In genomic region chr5:23224759-23225536, GRCm38 (mm10) we compare ENCODE assay signal across 8 mouse cellular contexts.
DNase-seq lines count a peak whose midpoint lies in the region; ATAC-seq lines count a peak whose summit lies in the region.
"Had no signal": no experiment of that assay in that cellular context is flagged by ENCODE, and none has a peak within 500 bp of the region (broad histone marks: within the 10 kb centered on the region; RNA-seq: fewer than 3 reads in every experiment).

No protein-coding gene starts in this region.

- H3K36me3 ChIP-seq in embryonic facial prominence, embryonic 10.5 days (replicated peaks), result no peaks in the 10 kb centered on the region
- H3K36me3 ChIP-seq in heart, embryonic 14.5 days (ENCODE audit: control insufficient read depth, insufficient read depth, low read length), result no peaks in the 10 kb centered on the region
- H3K36me3 ChIP-seq in lung, embryonic 16.5 days (ENCODE audit: control insufficient read depth, insufficient read depth, low read length), result no peaks in the 10 kb centered on the region
- H3K36me3 ChIP-seq: liver, embryonic 13.5 days had no signal

- peak overlapping the region; percentile 61; the same call in 1 of the 2 replicates for H3K27ac ChIP-seq in embryonic facial prominence, embryonic 10.5 days (replicated peaks)
- H3K27ac ChIP-seq in heart, embryonic 14.5 days (replicated peaks in 1 of 2; ENCODE audit: control insufficient read depth in 1 of 2, insufficient read depth in 1 of 2, low read depth in 2 of 2, low read length in 2 of 2), result no peak overlapping the region
- no peak overlapping the region for H3K27ac ChIP-seq in lung, embryonic 16.5 days (ENCODE audit: low read length)
- H3K27ac ChIP-seq: liver, embryonic 13.5 days had no signal

- H3K4me1 ChIP-seq in embryonic facial prominence, embryonic 10.5 days, result peaks cover 20% of the 10 kb centered on the region
- H3K4me1 ChIP-seq in heart, embryonic 14.5 days (ENCODE audit: control insufficient read depth in 2 of 2, insufficient read depth in 2 of 2, low read length in 2 of 2), result peaks cover 2 to 4% of the 10 kb centered on the region in 2 experiments; a peak in 2 of 4 replicates
- H3K4me1 ChIP-seq in lung, embryonic 16.5 days (replicated peaks; ENCODE audit: control insufficient read depth, insufficient read depth, low read length), result no peaks in the 10 kb centered on the region
- H3K4me1 ChIP-seq: liver, embryonic 13.5 days had no signal

- 23% methylated on average over 14 of the region's 14 CpGs for WGBS in embryonic facial prominence, embryonic 10.5 days
- 16% methylated on average over 14 of the region's 14 CpGs for WGBS in heart, embryonic 14.5 days
- 16% methylated on average over 14 of the region's 14 CpGs for WGBS in lung, embryonic 16.5 days

- ATAC-seq in heart, embryonic 14.5 days (ENCODE audit: insufficient number of reproducible peaks, insufficient read depth, low FRiP score, low read depth), result no peak
- ATAC-seq in lung, embryonic 16.5 days (ENCODE audit: low read depth), result peak; percentile 82

- H3K27me3 ChIP-seq in embryonic facial prominence, embryonic 10.5 days (replicated peaks; ENCODE audit: low read depth, poor library complexity, severe bottlenecking), result no peaks in the 10 kb centered on the region
- no peaks in the 10 kb centered on the region for H3K27me3 ChIP-seq in heart, embryonic 14.5 days (ENCODE audit: control insufficient read depth, insufficient read depth, low read length)
- H3K27me3 ChIP-seq in lung, embryonic 16.5 days (ENCODE audit: control insufficient read depth, insufficient read depth, low read depth, low read length), result no peaks in the 10 kb centered on the region
- H3K27me3 ChIP-seq: liver, embryonic 13.5 days had no signal

- H3K4me3 ChIP-seq in embryonic facial prominence, embryonic 10.5 days, result peak overlapping the region; percentile 49
- H3K4me3 ChIP-seq in heart, embryonic 14.5 days (ENCODE audit: control insufficient read depth in 1 of 2, insufficient read depth in 1 of 2, low read depth in 1 of 2, low read length in 2 of 2), result peak overlapping the region; percentile 37 to 42
- peak overlapping the region; percentile 45 for H3K4me3 ChIP-seq in lung, embryonic 16.5 days (ENCODE audit: low read length)
- H3K4me3 ChIP-seq: liver, embryonic 13.5 days had no signal

- peak overlapping the region; percentile 66 for H3K4me2 ChIP-seq in heart, embryonic 14.5 days (ENCODE audit: low read length)
- peak overlapping the region; percentile 65 for H3K4me2 ChIP-seq in lung, embryonic 16.5 days (ENCODE audit: low read depth, low read length)
- H3K4me2 ChIP-seq: liver, embryonic 13.5 days had no signal

- DNase-seq in ES-CJ7 (ENCODE audit: low read depth, low spot score), result peak; percentile 66
- peak; percentile 71 for DNase-seq in adrenal gland, postnatal 14 days
- peak; percentile 75 for DNase-seq in embryonic facial prominence, embryonic 10.5 days (ENCODE audit: low spot score)
- peak; percentile 59 for DNase-seq in kidney, postnatal 14 days
- peak; percentile 82 for DNase-seq in retina, postnatal 7 days (ENCODE audit: low read depth, low spot score)
- DNase-seq: liver, embryonic 13.5 days had no signal

- no peaks in the 10 kb centered on the region for H3K9me3 ChIP-seq in embryonic facial prominence, embryonic 10.5 days
- H3K9me3 ChIP-seq in heart, embryonic 14.5 days (ENCODE audit: control insufficient read depth, low read length), result no peaks in the 10 kb centered on the region
- no peaks in the 10 kb centered on the region for H3K9me3 ChIP-seq in lung, embryonic 16.5 days (ENCODE audit: control insufficient read depth, low read length)
- H3K9me3 ChIP-seq: liver, embryonic 13.5 days had no signal

- peak overlapping the region; percentile 70 for H3K9ac ChIP-seq in heart, embryonic 14.5 days (ENCODE audit: low read length)
- peak overlapping the region; percentile 70 for H3K9ac ChIP-seq in lung, embryonic 16.5 days (ENCODE audit: low read length)
- H3K9ac ChIP-seq: liver, embryonic 13.5 days had no signal
